ENCODE assay signal across 15 mouse cellular contexts in genomic region chr5:77388359-77388758, GRCm38 (mm10).
"Had no signal": no experiment of that assay in that cellular context is flagged by ENCODE, and none has a peak within 500 bp of the region (broad histone marks: within the 10 kb centered on the region; RNA-seq: fewer than 3 reads in every experiment).

No protein-coding gene starts in this region.

- DNase-seq: layer of hippocampus, adult 9-11 months; layer of hippocampus, postnatal 36 days; liver, embryonic 13.5 days; lung, adult 18-20 months; lung, postnatal 4 days; right cerebral cortex, adult 18-20 months; right cerebral cortex, postnatal 25 days; thymus, adult 18-20 months; thymus, postnatal 14 days had no signal

- H3K4me2 ChIP-seq: limb, embryonic 15.5 days; liver, embryonic 13.5 days; midbrain, embryonic 13.5 days; neural tube, embryonic 15.5 days had no signal

- H3K9ac ChIP-seq: limb, embryonic 15.5 days; liver, embryonic 13.5 days; midbrain, embryonic 13.5 days; neural tube, embryonic 15.5 days had no signal

- H3K9me3 ChIP-seq: limb, embryonic 15.5 days; liver, embryonic 13.5 days; midbrain, embryonic 13.5 days; neural tube, embryonic 15.5 days had no signal

- H3K4me3 ChIP-seq: limb, embryonic 15.5 days; liver, embryonic 13.5 days; midbrain, embryonic 13.5 days; myocyte; neural tube, embryonic 15.5 days had no signal

- H3K27me3 ChIP-seq: limb, embryonic 15.5 days; liver, embryonic 13.5 days; neural tube, embryonic 15.5 days had no signal

- H3K36me3 ChIP-seq: limb, embryonic 15.5 days; liver, embryonic 13.5 days; midbrain, embryonic 13.5 days; neural tube, embryonic 15.5 days had no signal

- H3K27ac ChIP-seq: limb, embryonic 15.5 days; liver, embryonic 13.5 days; midbrain, embryonic 13.5 days; neural tube, embryonic 15.5 days; stomach, postnatal 0 days had no signal

- H3K4me1 ChIP-seq: midbrain, embryonic 13.5 days; neural tube, embryonic 15.5 days had no signal

- ATAC-seq: intestine, embryonic 16.5 days; midbrain, embryonic 13.5 days had no signal
